Mouse (Mus musculus): ENCODE measurements around the gene Olfr901. TPM values are rescaled to one million over a fixed set of nuclear protein-coding genes. Genes with fewer than 3 reads are reported as not detected.
"Not testable (repeated sequence)": the region's sequence is repeated elsewhere in the genome, so short reads cannot be mapped to it uniquely, and the experiment has no call there.

The Olfr901 gene
- not detected in 2 replicates for polyA plus RNA-seq (2015; fragmentation: Nextera tagmentation; extraction: Ambion mirVana)

DNA sequence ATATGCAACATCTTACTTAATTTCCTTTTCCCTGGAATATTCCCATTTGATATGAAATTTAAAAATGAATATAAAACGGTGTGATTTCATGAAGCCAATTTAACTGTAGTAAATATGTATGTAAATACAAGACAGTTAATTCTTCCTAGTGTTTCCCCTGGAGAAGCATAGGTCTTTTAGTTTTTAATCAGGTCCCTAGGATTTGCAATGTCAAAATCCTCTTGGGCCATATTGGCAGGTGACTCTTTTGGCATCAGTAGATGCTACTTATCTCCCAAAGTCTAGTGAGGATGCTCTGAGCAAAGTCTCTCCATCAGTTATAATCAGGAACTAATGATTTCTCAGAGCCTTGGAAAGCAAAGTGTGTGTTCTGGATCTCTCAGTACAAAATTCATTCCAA lies at the start of gene Olfr901:
Olfr901 (plus strand) TSS at position 301 of the 400 bp plus-strand sequence.
- no peak within 1 kb of the TSS for H3K4me2 ChIP-seq (ENCODE audit: low read depth, low read length)
- no peak within 1 kb of the TSS for H3K27ac ChIP-seq (ENCODE audit: low read length)
- 82% methylated on average over 1 of the region's 1 CpGs for WGBS
- H3K9ac ChIP-seq (ENCODE audit: low read length), result no peak within 1 kb of the TSS
- no peak for ATAC-seq (ENCODE audit: low read depth)
- no peak within 1 kb of the TSS for H3K4me3 ChIP-seq (ENCODE audit: low read length)
- H3K9me3 ChIP-seq (ENCODE audit: control insufficient read depth, low read length), result no peaks in the 10 kb centered on the region
- no peaks in the 10 kb centered on the region for H3K36me3 ChIP-seq (ENCODE audit: control insufficient read depth, insufficient read depth, low read length)
- H3K27me3 ChIP-seq (ENCODE audit: control insufficient read depth, insufficient read depth, low read depth, low read length), result no peaks in the 10 kb centered on the region
- no peaks in the 10 kb centered on the region for H3K4me1 ChIP-seq (replicated peaks; ENCODE audit: control insufficient read depth, insufficient read depth, low read length)

- no peak within 1 kb of the TSS for H3K4me3 ChIP-seq (ENCODE audit: low read length)
- no peaks in the 10 kb centered on the region for H3K9me3 ChIP-seq (ENCODE audit: control insufficient read depth, low read length)
- no peak within 1 kb of the TSS for H3K9ac ChIP-seq (ENCODE audit: low read length)
- no peak within 1 kb of the TSS for H3K4me2 ChIP-seq (ENCODE audit: low read depth, low read length)
- no peak for ATAC-seq (ENCODE audit: low read depth)
- no peaks in the 10 kb centered on the region for H3K4me1 ChIP-seq (replicated peaks; ENCODE audit: control insufficient read depth, insufficient read depth, low read length)
- no peak within 1 kb of the TSS for H3K27ac ChIP-seq (ENCODE audit: low read length)
- 77% methylated on average over 1 of the region's 1 CpGs for WGBS
- no peaks in the 10 kb centered on the region for H3K36me3 ChIP-seq (ENCODE audit: control insufficient read depth, insufficient read depth, low read length)
- H3K27me3 ChIP-seq (ENCODE audit: control insufficient read depth, insufficient read depth, low read depth, low read length), result no peaks in the 10 kb centered on the region
Measured at GRCm38 (mm10) chr9:38401398-38401797, 27.9 kb upstream of the Olfr901 start, which contains the start of gene Olfr147. TSS of gene Olfr147 (plus strand) at chr9:38401698.

DNA sequence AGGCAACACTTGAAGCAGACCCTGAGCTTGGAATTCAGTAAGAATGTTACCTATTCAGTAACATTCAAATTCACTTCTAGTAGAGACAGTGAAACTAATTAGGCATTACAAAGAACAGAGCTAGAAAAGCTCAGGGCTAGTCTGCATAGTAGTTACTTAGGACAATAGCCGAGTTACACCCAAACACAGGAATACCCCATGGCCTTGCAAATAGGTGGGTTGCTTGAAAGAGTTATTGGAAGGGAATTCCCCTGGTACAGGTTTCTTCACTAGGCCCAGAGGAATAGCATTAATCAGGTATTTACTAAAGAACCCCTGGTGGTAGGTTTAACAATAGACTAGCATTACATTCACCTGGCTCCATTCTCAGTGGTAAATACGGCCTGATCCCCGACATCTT lies 21.8 kb upstream of the Olfr901 start:
- not testable (repeated sequence) for H3K4me1 ChIP-seq (replicated peaks; ENCODE audit: control insufficient read depth, insufficient read depth, low read length); H3K4me3 ChIP-seq (ENCODE audit: low read length); H3K27ac ChIP-seq (ENCODE audit: low read length); H3K9me3 ChIP-seq (ENCODE audit: control insufficient read depth, low read length); ATAC-seq (ENCODE audit: low read depth); H3K36me3 ChIP-seq (ENCODE audit: control insufficient read depth, insufficient read depth, low read length); H3K27me3 ChIP-seq (ENCODE audit: control insufficient read depth, insufficient read depth, low read depth, low read length); H3K9ac ChIP-seq (ENCODE audit: low read length); H3K4me2 ChIP-seq (ENCODE audit: low read depth, low read length)
- WGBS, result 90% methylated on average over 3 of the region's 3 CpGs

GRCm38 (mm10) chr9:38413502-38413901 lies 15.8 kb upstream of the Olfr901 start:
- not testable (repeated sequence) for ATAC-seq (ENCODE audit: low read depth); H3K36me3 ChIP-seq (ENCODE audit: control insufficient read depth, insufficient read depth, low read length)

GRCm38 (mm10) chr9:38423801-38424200 lies 5.5 kb upstream of the Olfr901 start:
- Histone ChIP-seq H3K4me3 (ENCODE audit: low read length) (no peak overlapping the region), H3K27ac (ENCODE audit: low read length) (no peak overlapping the region), H3K27me3 (ENCODE audit: control insufficient read depth, insufficient read depth, low read depth, low read length) (no peaks in the 10 kb centered on the region), H3K36me3 (ENCODE audit: control insufficient read depth, insufficient read depth, low read length) (no peaks in the 10 kb centered on the region), H3K9me3 (ENCODE audit: control insufficient read depth, low read length) (no peaks in the 10 kb centered on the region), H3K4me2 (ENCODE audit: low read depth, low read length) (no peak overlapping the region), H3K4me1 (replicated peaks; ENCODE audit: control insufficient read depth, insufficient read depth, low read length) (no peaks in the 10 kb centered on the region), H3K9ac (ENCODE audit: low read length) (no peak overlapping the region)
- ATAC-seq (ENCODE audit: low read depth), result no peak

More at GRCm38 (mm10) chr9:38413502-38413901, 15.8 kb upstream of the Olfr901 start:
- not testable (repeated sequence) for H3K27ac ChIP-seq (ENCODE audit: low read length); H3K4me3 ChIP-seq (ENCODE audit: low read length); H3K4me1 ChIP-seq (replicated peaks; ENCODE audit: control insufficient read depth, insufficient read depth, low read length); H3K27me3 ChIP-seq (ENCODE audit: control insufficient read depth, insufficient read depth, low read depth, low read length); H3K4me2 ChIP-seq (ENCODE audit: low read depth, low read length); H3K9me3 ChIP-seq (ENCODE audit: control insufficient read depth, low read length); H3K9ac ChIP-seq (ENCODE audit: low read length)
- 86% methylated on average over 14 of the region's 14 CpGs for WGBS

- no peaks in the 10 kb centered on the region for H3K9me3 ChIP-seq (ENCODE audit: control insufficient read depth, low read length)
- no peak for ATAC-seq (ENCODE audit: low read depth)
- H3K36me3 ChIP-seq (ENCODE audit: control insufficient read depth, insufficient read depth, low read length), result no peaks in the 10 kb centered on the region
- no peak overlapping the region for H3K27ac ChIP-seq (ENCODE audit: low read length)
- H3K9ac ChIP-seq (ENCODE audit: low read length), result no peak overlapping the region
- WGBS, result 11% methylated on average over 1 of the region's 1 CpGs
- H3K4me3 ChIP-seq (ENCODE audit: low read length), result no peak overlapping the region
- no peak overlapping the region for H3K4me2 ChIP-seq (ENCODE audit: low read depth, low read length)
- H3K4me1 ChIP-seq (replicated peaks; ENCODE audit: control insufficient read depth, insufficient read depth, low read length), result no peaks in the 10 kb centered on the region
- no peaks in the 10 kb centered on the region for H3K27me3 ChIP-seq (ENCODE audit: control insufficient read depth, insufficient read depth, low read depth, low read length)
Measured at GRCm38 (mm10) chr9:38427026-38427425, 2.2 kb upstream of the Olfr901 start.

- H3K36me3 ChIP-seq (ENCODE audit: control insufficient read depth, insufficient read depth, low read length), result no peaks in the 10 kb centered on the region
- no peak within 1 kb of the TSS for H3K4me3 ChIP-seq (ENCODE audit: low read length)
- H3K4me1 ChIP-seq (replicated peaks; ENCODE audit: control insufficient read depth, insufficient read depth, low read length), result no peaks in the 10 kb centered on the region
- no peak within 1 kb of the TSS for H3K4me2 ChIP-seq (ENCODE audit: low read depth, low read length)
- no peaks in the 10 kb centered on the region for H3K27me3 ChIP-seq (ENCODE audit: control insufficient read depth, insufficient read depth, low read depth, low read length)
- ATAC-seq (ENCODE audit: low read depth), result no peak
- 83% methylated on average over 5 of the region's 5 CpGs for WGBS
- no peak within 1 kb of the TSS for H3K27ac ChIP-seq (ENCODE audit: low read length)
- no peak within 1 kb of the TSS for H3K9ac ChIP-seq (ENCODE audit: low read length)
- H3K9me3 ChIP-seq (ENCODE audit: control insufficient read depth, low read length), result no peaks in the 10 kb centered on the region
Measured at GRCm38 (mm10) chr9:38447352-38447751, 18.1 kb downstream of the Olfr901 start, which contains the start of gene Olfr902. TSS of gene Olfr902 (plus strand) at chr9:38447652.

- Histone ChIP-seq H3K27ac (ENCODE audit: low read length) (no peak within 1 kb of the TSS), H3K36me3 (ENCODE audit: control insufficient read depth, insufficient read depth, low read length) (no peaks in the 10 kb centered on the region), H3K9me3 (ENCODE audit: control insufficient read depth, low read length) (no peaks in the 10 kb centered on the region), H3K27me3 (ENCODE audit: control insufficient read depth, insufficient read depth, low read depth, low read length) (no peaks in the 10 kb centered on the region), H3K4me2 (ENCODE audit: low read depth, low read length) (no peak within 1 kb of the TSS), H3K4me3 (ENCODE audit: low read length) (no peak within 1 kb of the TSS), H3K4me1 (replicated peaks; ENCODE audit: control insufficient read depth, insufficient read depth, low read length) (no peaks in the 10 kb centered on the region), H3K9ac (ENCODE audit: low read length) (no peak within 1 kb of the TSS)
- ATAC-seq (ENCODE audit: low read depth), result no peak
Measured at GRCm38 (mm10) chr9:38462844-38463243, 33.6 kb downstream of the Olfr901 start, which contains the start of gene Olfr904. TSS of gene Olfr904 (plus strand) at chr9:38463144.

DNA sequence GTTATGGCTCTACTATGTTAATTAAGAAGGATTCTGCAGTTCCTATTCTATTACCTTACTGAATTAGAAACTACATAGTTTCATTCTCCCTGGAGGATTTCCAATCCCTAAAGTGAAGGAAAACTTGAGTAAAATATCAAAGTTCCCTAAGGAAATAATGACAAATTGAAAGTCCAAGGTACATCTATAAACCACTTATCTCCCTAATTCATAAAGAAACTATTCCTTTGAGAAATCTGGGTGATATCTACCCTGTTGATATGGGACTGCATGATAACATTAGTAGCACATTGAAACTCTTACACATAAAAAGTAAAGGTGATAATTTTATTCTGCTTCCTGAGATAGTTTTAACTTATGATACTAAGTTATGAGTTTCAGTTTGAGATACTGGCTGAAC lies 41.6 kb downstream of the Olfr901 start, which contains the start of gene Olfr905:
Olfr905 (plus strand) TSS at position 301 of the 400 bp plus-strand sequence.
- Histone ChIP-seq H3K9ac (ENCODE audit: low read length) (no peak within 1 kb of the TSS), H3K4me2 (ENCODE audit: low read depth, low read length) (no peak within 1 kb of the TSS), H3K4me1 (replicated peaks; ENCODE audit: control insufficient read depth, insufficient read depth, low read length) (no peaks in the 10 kb centered on the region), H3K4me3 (ENCODE audit: low read length) (no peak within 1 kb of the TSS), H3K36me3 (ENCODE audit: control insufficient read depth, insufficient read depth, low read length) (no peaks in the 10 kb centered on the region), H3K27ac (ENCODE audit: low read length) (no peak within 1 kb of the TSS), H3K9me3 (ENCODE audit: control insufficient read depth, low read length) (no peaks in the 10 kb centered on the region), H3K27me3 (ENCODE audit: control insufficient read depth, insufficient read depth, low read depth, low read length) (no peaks in the 10 kb centered on the region)
- no peak for ATAC-seq (ENCODE audit: low read depth)
